Mouse (Mus musculus) right cerebral cortex, adult 2 months (tissue): Measurements from ENCODE around the gene Ap2a1.

Experiments used
- DNase-seq, 2 experiments: peaks; one replicate each; pipeline ENCODE4 v3.0.0; 2021 to 2022; ENCODE audit warnings: low spot score in 2 of 2

Ap2a1 gene

GRCm38 (mm10) chr7:44929204-44930151, at the start of gene Ap2a1:
Ap2a1 (minus strand) TSS chr7:44929496.
- DNase-seq, result peak; percentile 100

GRCm38 (mm10) chr7:44978300-44978699, 49.0 kb upstream of the Ap2a1 start:
- no peak for DNase-seq

DNA sequence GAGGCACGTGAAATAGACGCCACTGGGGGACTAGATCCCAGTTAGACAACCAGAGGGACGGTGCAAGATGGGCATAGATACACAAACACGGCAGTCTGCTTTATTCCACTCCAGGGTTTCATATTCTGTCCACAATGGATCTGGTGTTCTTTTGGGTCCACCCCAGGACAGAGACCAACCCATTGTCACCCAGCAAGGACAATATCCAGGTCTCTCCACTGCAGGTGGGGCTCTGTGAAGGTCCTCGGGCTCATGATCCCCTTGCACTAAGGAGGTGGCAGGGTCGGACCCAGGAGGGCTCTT, 45.8 kb upstream of the Ap2a1 start:
- DNase-seq, result no peak

DNA sequence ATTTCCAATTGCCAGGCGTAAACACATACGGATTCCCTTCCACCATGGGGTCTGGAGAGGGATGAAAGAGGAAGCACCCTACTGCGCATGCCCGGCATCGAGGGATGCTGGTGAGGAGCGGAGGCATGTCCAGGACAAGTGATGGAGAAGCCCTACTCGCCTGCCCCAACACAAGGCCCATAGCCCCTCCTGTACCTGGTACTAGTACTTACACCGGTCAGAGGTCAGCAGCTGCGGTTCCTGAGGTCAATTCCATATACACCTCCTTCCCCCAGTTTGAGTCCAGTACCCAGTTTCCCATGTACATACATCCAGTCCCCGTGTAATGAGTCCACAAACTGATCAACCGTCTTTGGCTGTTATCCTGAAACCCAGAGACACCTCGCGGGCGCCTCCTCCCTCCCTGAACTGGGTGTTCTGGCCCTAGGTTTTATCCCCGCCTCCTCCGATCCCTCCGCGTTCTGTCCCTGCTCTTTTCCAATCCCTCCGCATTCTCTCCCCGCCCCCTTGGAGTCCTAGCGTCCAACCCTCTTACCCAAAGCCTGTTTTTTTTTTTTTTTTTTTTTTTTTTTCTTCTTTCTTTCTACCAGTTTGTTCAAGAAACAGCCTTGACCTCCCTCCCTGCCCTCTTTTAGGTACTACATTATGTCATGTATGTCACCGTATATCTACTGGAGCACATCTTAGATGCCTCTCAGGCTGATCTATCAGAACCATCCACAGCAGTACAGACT, 45.3 kb upstream of the Ap2a1 start, which contains the start of gene Cpt1c:
Gene Cpt1c (minus strand): TSS at position 469 of the 734 bp plus-strand sequence.
- DNase-seq, result peak; percentile 88 to 90

GRCm38 (mm10) chr7:44973415-44974130, 44.3 kb upstream of the Ap2a1 start:
- peak in 1 of 2 experiments; percentile 28 for DNase-seq

DNA sequence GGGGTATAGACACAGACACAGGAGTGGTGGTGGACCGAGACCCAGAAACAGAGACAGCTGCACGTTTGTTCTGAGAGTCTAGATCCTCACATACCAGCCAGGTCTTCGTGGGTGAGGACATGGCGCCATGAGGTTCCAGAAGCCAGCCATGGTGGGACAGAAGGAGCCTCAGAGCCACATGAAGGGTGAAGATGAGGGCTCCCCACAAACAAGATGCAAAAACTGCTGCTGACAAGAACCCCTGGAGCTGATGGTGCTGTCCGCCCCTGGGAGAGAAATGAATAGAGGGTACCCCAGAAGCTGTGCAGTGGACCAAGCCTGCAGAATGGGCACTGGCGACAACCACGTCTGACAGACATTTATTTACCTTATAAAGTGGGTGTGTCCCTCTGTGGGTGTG, 41.8 kb upstream of the Ap2a1 start:
- no peak for DNase-seq

DNA sequence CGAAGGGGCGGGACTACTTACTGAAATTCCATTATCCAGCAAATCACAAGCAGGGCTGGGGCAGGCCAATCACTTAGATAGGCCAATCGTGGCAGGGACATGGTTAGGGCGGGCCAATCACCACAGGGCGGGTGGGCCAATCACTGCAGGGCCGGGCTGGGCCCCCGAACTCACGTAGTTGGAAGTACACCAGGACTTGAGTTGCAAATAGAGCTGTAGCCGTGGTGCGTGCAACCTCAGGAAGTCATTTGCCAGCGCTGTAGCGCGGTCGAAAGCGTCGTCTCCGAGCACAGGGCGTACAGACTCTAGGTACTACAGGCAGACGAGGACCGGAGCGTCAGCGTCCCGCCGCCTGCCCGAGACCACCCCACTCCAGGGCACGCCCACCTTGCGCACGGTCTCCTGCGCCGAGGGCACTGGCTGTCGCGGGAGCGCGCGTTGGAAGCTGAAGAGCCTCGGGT, 41.0 kb upstream of the Ap2a1 start:
- DNase-seq, result peak; percentile 77 to 80

DNA sequence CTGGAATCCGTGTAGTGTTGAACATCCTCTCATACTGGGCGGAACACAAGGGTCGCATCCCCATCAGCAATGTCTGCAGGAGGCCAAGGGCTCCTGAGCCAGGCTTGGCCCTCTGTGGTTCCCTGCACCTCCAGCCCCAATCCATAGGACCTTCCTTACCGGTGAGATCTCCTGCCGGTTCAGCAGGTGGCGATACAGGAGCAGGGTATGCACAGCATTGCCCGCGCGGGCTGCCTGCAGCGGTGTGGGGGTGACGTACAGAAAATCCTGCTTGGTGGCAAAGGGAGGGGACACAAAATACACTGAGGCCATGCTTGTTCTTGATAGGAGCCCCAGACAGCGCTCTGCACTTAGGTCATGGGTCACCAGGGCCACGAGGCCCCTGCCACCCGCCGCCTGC, 37.3 kb upstream of the Ap2a1 start:
- no peak for DNase-seq

GRCm38 (mm10) chr7:44965975-44966374, 36.7 kb upstream of the Ap2a1 start:
- no peak for DNase-seq

DNA sequence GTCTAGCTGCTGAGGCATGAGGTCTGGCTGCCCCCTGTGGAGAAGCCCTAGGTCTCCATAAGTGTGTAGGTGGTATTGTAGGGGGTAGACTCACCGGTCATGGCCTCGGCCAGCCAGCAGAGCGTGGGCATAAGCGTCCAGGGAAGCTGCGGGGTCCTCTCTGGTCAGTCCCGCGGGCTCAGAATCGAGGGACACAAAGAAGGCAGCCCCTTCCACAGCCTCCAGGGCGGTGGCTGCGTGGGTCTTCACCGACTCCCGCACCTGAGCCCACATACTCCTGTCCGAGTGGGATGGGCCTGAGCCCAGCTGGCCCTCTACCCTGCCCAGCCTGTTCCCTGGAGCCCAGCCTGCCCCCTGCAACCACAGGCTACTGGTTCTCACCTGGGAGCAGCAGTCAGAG, 35.7 kb upstream of the Ap2a1 start:
- DNase-seq, result no peak

GRCm38 (mm10) chr7:44962831-44963230, 33.5 kb upstream of the Ap2a1 start:
- no peak for DNase-seq

- DNase-seq, result no peak
Observed at GRCm38 (mm10) chr7:44962337-44962736, 33.0 kb upstream of the Ap2a1 start.

GRCm38 (mm10) chr7:44960512-44960910, 31.2 kb upstream of the Ap2a1 start:
- DNase-seq, result no peak

- no peak for DNase-seq
Observed at GRCm38 (mm10) chr7:44959874-44960511, 30.7 kb upstream of the Ap2a1 start.

DNA sequence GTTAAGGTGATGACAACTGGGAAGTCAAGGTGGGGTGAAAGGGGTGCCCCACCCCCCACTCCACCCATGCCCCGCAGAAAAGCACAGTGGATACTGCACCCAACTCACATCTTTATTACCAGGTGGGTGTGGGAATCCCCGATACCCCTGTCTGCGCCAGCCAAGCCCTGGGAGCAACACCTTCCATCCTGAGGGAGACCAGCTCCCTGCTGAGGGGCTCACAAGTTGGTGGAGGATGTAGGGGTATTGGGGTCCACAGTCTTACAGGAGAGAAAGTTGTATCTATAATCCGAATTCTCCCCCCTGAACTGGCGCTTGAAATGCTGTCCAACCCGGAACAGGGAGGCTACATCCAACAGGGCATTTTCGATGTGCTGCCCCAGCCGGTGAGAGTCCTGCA, 30.0 kb upstream of the Ap2a1 start:
- DNase-seq, result no peak

DNA sequence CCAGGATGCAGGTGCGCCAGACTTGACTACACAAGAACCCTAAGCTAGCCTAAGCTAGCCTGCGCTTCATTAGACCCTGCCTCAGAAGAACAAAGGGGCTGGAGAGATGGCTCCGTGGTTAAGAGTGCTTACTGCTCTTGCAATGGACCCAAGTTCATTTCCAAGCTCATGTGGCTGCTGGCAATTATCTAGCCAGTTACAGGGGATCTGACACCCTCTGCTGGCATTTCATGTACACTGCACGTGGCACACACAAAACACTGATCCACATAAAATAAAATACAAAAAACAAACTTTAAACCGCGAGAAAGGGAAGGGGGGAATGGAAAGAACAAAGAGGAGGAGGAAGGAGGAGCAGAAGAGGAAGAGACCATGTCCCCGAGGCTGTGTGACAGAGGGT, 28.9 kb upstream of the Ap2a1 start:
- peak; percentile 54 to 61 for DNase-seq

GRCm38 (mm10) chr7:44957183-44957835, 28.0 kb upstream of the Ap2a1 start:
- no peak for DNase-seq

DNA sequence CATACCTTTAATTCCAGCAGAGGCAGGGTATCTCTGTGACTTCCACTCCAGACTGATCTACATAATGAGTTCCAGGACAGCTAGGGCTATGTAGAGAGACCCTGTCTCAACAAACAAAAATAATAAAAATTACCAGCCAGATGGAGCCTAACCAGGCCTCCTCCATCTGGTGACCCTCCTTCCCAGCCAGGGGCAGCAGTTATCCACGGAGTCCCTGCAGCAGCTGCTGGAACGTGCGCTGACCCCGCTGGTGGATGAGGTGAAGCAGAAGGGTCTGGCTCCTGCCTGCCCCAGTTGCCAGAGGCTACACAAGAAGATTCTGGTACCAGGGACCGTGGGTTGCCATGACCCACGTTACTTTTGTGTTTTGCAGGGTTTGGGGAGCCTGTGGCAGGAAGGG, 27.0 kb upstream of the Ap2a1 start:
- DNase-seq, result no peak

GRCm38 (mm10) chr7:44955628-44956027, 26.3 kb upstream of the Ap2a1 start:
- DNase-seq, result no peak

DNA sequence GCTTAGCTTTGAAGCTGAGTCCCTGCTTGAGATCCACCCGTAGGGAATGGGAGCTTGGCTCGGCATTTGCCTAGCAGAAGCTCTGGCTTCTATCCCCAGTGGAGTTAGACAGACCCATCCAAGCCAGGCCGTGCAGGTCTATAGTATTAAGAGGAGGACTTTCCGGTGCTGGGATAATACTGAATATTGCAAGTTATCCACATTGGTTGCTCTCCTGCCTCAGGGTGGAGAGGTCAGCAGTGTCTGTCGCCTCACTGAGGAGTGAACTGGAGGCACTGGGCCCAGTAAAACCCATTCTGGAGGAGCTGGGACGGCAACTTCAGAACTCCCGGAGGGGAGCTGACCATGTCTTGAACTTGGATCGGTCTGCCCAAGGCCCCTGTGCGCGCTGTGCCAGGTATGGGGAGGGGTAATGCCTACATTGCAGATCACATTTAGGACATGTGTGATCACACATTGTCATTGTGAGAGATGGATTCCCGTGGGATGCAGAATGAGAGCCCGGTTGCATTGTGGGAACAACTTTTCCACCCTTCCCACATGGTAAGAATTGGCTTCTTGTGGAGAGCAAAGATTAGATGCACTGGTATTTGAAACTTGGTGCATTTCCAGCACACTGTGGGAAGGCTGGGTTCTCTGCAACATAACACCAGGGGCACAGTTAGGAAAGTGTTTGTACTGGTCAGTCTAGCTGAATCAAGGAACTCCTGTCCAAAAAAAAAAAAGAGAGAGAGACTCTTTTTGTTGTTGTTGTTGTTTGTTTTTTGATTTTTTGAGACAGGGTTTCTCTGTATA, 25.0 kb upstream of the Ap2a1 start:
- DNase-seq, result no peak
